Mouse (Mus musculus): Measurements from ENCODE around the gene Tex12. TPM values are rescaled to one million over a fixed set of nuclear protein-coding genes. Genes with fewer than 3 reads are reported as not detected.

The Tex12 gene
- total RNA-seq, 2 experiments from 2014 or later, result not detected

DNA sequence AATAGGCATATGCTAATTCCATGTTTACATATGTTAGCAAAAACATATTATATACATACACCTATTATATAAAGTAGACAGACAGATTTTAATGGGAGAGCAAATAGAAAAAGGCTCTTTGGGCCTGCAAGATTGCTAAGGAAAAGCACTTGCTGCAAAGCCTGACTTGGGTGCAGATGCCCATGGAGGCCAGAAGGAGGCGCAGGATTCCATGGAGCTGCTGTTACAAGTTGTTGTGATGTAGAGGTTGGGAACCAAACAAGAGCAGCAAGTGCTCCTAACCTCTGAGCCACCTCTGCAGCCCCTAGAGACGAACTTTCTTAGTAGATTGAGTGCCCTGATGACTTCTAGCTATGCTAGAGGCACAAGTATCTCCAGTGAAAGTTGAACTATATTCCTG lies 42.3 kb downstream of the Tex12 start:
- no peak for DNase-seq (ENCODE audit: low spot score in 2 of 2)

DNA sequence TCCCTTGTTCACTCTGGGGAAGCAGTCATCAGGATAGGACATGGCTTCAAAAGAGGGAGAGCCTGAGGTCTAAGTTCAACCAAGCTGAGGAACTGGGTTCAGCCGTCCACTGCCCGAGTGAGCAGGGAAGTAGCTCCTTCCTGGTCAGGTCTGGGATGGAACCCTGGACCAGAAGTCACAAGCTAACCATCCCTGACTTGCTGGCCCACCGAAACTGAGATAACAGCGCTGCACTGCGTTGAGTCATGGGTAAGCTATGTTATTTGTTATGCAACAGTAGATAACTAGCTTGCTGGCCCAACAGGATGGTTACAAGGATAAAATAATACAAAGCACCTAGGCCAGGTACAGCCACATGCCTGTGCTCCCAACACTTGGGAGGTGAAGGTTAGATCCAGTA lies 45.7 kb downstream of the Tex12 start:
- DNase-seq (ENCODE audit: low spot score in 2 of 2), result no peak

DNA sequence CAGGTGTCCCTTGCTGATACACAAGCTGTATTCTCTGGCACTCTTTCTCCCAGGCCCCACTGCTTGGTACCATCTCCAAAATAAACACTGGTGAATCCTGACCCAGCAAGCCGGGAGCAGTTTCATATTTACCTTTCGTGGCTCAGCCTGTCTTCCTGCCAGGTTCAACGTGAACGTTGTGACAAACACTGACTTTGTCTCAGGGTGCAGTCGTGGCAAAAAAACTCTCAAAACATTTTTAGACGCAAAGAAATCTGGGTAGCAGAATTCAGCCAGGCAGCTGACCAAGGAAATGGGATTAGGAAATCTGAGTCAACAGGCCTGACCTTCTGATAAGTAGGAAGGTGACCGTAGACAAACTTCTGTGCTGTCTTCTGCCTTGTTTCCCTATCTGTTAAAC lies 53.6 kb downstream of the Tex12 start:
- DNase-seq (ENCODE audit: low spot score in 2 of 2), result no peak

Other genes starting within 250 kb of the Tex12 start
- gene Rpl10-ps3, start 216.4 kb downstream of the Tex12 start, total RNA-seq (2021), result 100 to 1,000 TPM; 882 to 967 TPM
- not detected for gene Plet1, start 66.8 kb downstream of the Tex12 start, total RNA-seq (2021)
- gene Pts, start 32.6 kb downstream of the Tex12 start, total RNA-seq (2021), result 10 to 100 TPM; 21.0 to 24.0 TPM
- 1 to 10 TPM in 1 of 2 experiments, under 1 TPM in 1; 0.34 to 1.1 TPM for gene Il18, start 6.5 kb downstream of the Tex12 start, total RNA-seq (2021)
- under 1 TPM; 0.13 to 0.17 TPM for gene Bco2, start 6.1 kb downstream of the Tex12 start, total RNA-seq (2021)
- gene Sdhd, start 42.5 kb upstream of the Tex12 start, total RNA-seq (2021), result 100 to 1,000 TPM; 300 to 319 TPM
- 100 to 1,000 TPM; 110 to 123 TPM for gene Timm8b, start 42.6 kb upstream of the Tex12 start, total RNA-seq (2021)
- gene Pih1d2, start 56.0 kb upstream of the Tex12 start, total RNA-seq (2021), result under 1 TPM; 0.66 to 0.73 TPM
- gene Nkapd1, start 56.1 kb upstream of the Tex12 start, total RNA-seq (2021), result 10 to 100 TPM; 21.5 to 23.3 TPM
- 100 to 1,000 TPM; 148 to 161 TPM for gene Dlat, start 98.5 kb upstream of the Tex12 start, total RNA-seq (2021)
- gene Dixdc1, start 178.2 kb upstream of the Tex12 start, total RNA-seq (2021), result 10 to 100 TPM; 12.6 to 14.8 TPM
- gene 2310030G06Rik, start 185.2 kb upstream of the Tex12 start, total RNA-seq (2021), result 1 to 10 TPM; 2.1 to 2.2 TPM
- gene Cryab, start 190.0 kb upstream of the Tex12 start, total RNA-seq (2021), result 100 to 1,000 TPM; 649 to 722 TPM
- 100 to 1,000 TPM; 135 to 140 TPM for gene Hspb2, start 191.0 kb upstream of the Tex12 start, total RNA-seq (2021)
- 1 to 10 TPM; 5.9 to 6.9 TPM for gene Fdxacb1, start 206.9 kb upstream of the Tex12 start, total RNA-seq (2021)
- gene Alg9, start 213.7 kb upstream of the Tex12 start, total RNA-seq (2021), result 10 to 100 TPM; 15.0 to 16.3 TPM
- 10 to 100 TPM; 15.9 to 16.9 TPM for gene 1110032A03Rik, start 214.2 kb upstream of the Tex12 start, total RNA-seq (2021)